Mouse (Mus musculus) erythroblast, embryonic 14.5 days (primary cell): ENCODE results near the gene Grm4. TPM values are rescaled to one million over a fixed set of nuclear protein-coding genes. Genes with fewer than 3 reads are reported as not detected.

Source experiments
- H3K27me3 ChIP-seq: 2 replicates; pipeline ENCODE4 v1.6.1; 2012; ENCODE audit warnings: inconsistent platforms; ENCODE audit not compliant: control insufficient read depth
- H3K36me3 ChIP-seq: 2 replicates; pipeline ENCODE4 v1.6.1; 2012; ENCODE audit warnings: mild to moderate bottlenecking, inconsistent platforms; ENCODE audit not compliant: control insufficient read depth
- H3K4me1 ChIP-seq: 2 replicates; pipeline ENCODE4 v1.6.1; 2012; ENCODE audit warnings: inconsistent platforms; ENCODE audit not compliant: control insufficient read depth
- H3K4me3 ChIP-seq: replicated peaks from 2 replicates; pipeline ENCODE3; 2012; ENCODE audit warnings: moderate library complexity, mild to moderate bottlenecking, inconsistent platforms
- H3K9me3 ChIP-seq: 2 replicates; pipeline ENCODE4 v1.6.1; 2012; ENCODE audit warnings: low read length, inconsistent platforms, mixed read lengths; ENCODE audit not compliant: control insufficient read depth
- GATA1 ChIP-seq: IDR thresholded peaks from 2 replicates; pipeline ENCODE4 v1.6.1; 2012; ENCODE audit warnings: low read length, inconsistent platforms, mixed read lengths
- TAL1 ChIP-seq: IDR thresholded peaks from 3 replicates; pipeline ENCODE4 v1.6.1; 2012; ENCODE audit warnings: low read length, inconsistent platforms, mixed read lengths
- polyA plus RNA-seq: library from polyadenylated mRNA; stranded (reverse); fragments of >175 nt; gene quantifications from 2 replicates; pipeline ENCODE4 v1.2.3, GENCODE M21; 2012

Grm4 gene
- polyA plus RNA-seq, 1 experiment: not detected

- Histone ChIP-seq H3K4me3 (no peak overlapping the region), H3K27me3 (no peaks in the 10 kb centered on the region), H3K9me3 (no peaks in the 10 kb centered on the region), H3K4me1 (peaks cover 2% of the 10 kb centered on the region; the same call in 1 of the 2 replicates), H3K36me3 (no peaks in the 10 kb centered on the region)
- TF ChIP-seq GATA1 (no peak), TAL1 (no peak)
These were observed 75.7 kb downstream of the Grm4 start for GRCm38 (mm10) chr17:27445364-27446075.

GRCm38 (mm10) chr17:27442538-27443113, 78.6 kb downstream of the Grm4 start:
- H3K27me3 ChIP-seq: no peaks in the 10 kb centered on the region
- peaks cover 2% of the 10 kb centered on the region; the same call in 1 of the 2 replicates for H3K4me1 ChIP-seq
- H3K36me3 ChIP-seq: no peaks in the 10 kb centered on the region
- no peaks in the 10 kb centered on the region for H3K9me3 ChIP-seq
- H3K4me3 ChIP-seq: no peak overlapping the region
- TF ChIP-seq GATA1 (no peak), TAL1 (no peak)

- H3K27me3 ChIP-seq: no peaks in the 10 kb centered on the region
- H3K4me1 ChIP-seq: peaks cover 2% of the 10 kb centered on the region; the same call in 1 of the 2 replicates
- H3K36me3 ChIP-seq: no peaks in the 10 kb centered on the region
- no peak overlapping the region for H3K4me3 ChIP-seq
- TF ChIP-seq TAL1 (no peak), GATA1 (no peak)
- no peaks in the 10 kb centered on the region for H3K9me3 ChIP-seq
These were observed 79.4 kb downstream of the Grm4 start for GRCm38 (mm10) chr17:27441778-27442177.

- no peak for TF ChIP-seq GATA1
- no peak for TF ChIP-seq TAL1
- Histone ChIP-seq H3K4me3 (no peak overlapping the region), H3K27me3 (no peaks in the 10 kb centered on the region), H3K4me1 (peaks cover 9% of the 10 kb centered on the region), H3K9me3 (no peaks in the 10 kb centered on the region), H3K36me3 (no peaks in the 10 kb centered on the region)
These were observed 85.4 kb downstream of the Grm4 start for GRCm38 (mm10) chr17:27435799-27436198.

- peaks cover 9% of the 10 kb centered on the region for H3K4me1 ChIP-seq
- H3K9me3 ChIP-seq: no peaks in the 10 kb centered on the region
- no peak overlapping the region for H3K4me3 ChIP-seq
- TF ChIP-seq GATA1: no peak
- TF ChIP-seq TAL1: no peak
- no peaks in the 10 kb centered on the region for H3K36me3 ChIP-seq
- H3K27me3 ChIP-seq: peaks cover under 1% of the 10 kb centered on the region
These were observed 86.0 kb downstream of the Grm4 start for GRCm38 (mm10) chr17:27435225-27435624.

- H3K4me3 ChIP-seq: no peak overlapping the region
- no peaks in the 10 kb centered on the region for H3K36me3 ChIP-seq
- peaks cover 9% of the 10 kb centered on the region for H3K4me1 ChIP-seq
- H3K9me3 ChIP-seq: no peaks in the 10 kb centered on the region; the same call in 1 of the 2 replicates
- H3K27me3 ChIP-seq: peaks cover 8% of the 10 kb centered on the region
- TF ChIP-seq GATA1 (no peak), TAL1 (no peak)
These were observed 87.1 kb downstream of the Grm4 start for GRCm38 (mm10) chr17:27434066-27434465.

- Histone ChIP-seq H3K27me3 (peaks cover 10% of the 10 kb centered on the region), H3K4me3 (no peak overlapping the region), H3K9me3 (peaks cover 3% of the 10 kb centered on the region; the same call in 1 of the 2 replicates), H3K4me1 (peaks cover 9% of the 10 kb centered on the region), H3K36me3 (no peaks in the 10 kb centered on the region)
- TF ChIP-seq TAL1: no peak
These were observed 88.0 kb downstream of the Grm4 start for GRCm38 (mm10) chr17:27433179-27433680.

GRCm38 (mm10) chr17:27432145-27432650, 89.0 kb downstream of the Grm4 start:
- TF ChIP-seq TAL1: no peak
- no peak for TF ChIP-seq GATA1
- Histone ChIP-seq H3K4me1 (peaks cover 9% of the 10 kb centered on the region), H3K36me3 (no peaks in the 10 kb centered on the region), H3K27me3 (peaks cover 10% of the 10 kb centered on the region), H3K9me3 (peaks cover 4% of the 10 kb centered on the region; the same call in 1 of the 2 replicates), H3K4me3 (no peak overlapping the region)
